Mouse (Mus musculus) spleen, adult 2 months (tissue): ENCODE results near the gene Stk11.

Experiments
- CTCF ChIP-seq: fragments of 200-500 bp; IDR thresholded peaks from 2 replicates; pipeline ENCODE4 v1.5.1; 2011; ENCODE audit warnings: mild to moderate bottlenecking, inconsistent platforms; ENCODE audit not compliant: insufficient read depth, insufficient read length, insufficient replicate concordance; ENCODE audit errors: extremely low read depth
- POLR2A ChIP-seq: fragments of 200-500 bp; IDR thresholded peaks from 2 replicates; pipeline ENCODE4 v1.6.1; 2011; ENCODE audit warnings: low read depth, low read length, inconsistent platforms

GRCm38 (mm10) chr10:80098630-80099029, 17.0 kb upstream of the Stk11 start:
- TF ChIP-seq CTCF = no peak
- TF ChIP-seq POLR2A = no peak
